Mouse (Mus musculus) adrenal gland, adult 8-10 months (tissue): ENCODE measurements at regions not wholly inside any gene's neighbourhood (a gene's known extent, or its start where the extent isn't known, plus 50 kb on each side); places are given as distances from the start of the nearest gene placed in this dataset.
A peak's percentile ranks its signal among the peaks of the same experiment; 100 is the strongest.

Source experiments
- DNase-seq: peaks from one replicate; pipeline ENCODE4 v3.0.0; 2022

DNA sequence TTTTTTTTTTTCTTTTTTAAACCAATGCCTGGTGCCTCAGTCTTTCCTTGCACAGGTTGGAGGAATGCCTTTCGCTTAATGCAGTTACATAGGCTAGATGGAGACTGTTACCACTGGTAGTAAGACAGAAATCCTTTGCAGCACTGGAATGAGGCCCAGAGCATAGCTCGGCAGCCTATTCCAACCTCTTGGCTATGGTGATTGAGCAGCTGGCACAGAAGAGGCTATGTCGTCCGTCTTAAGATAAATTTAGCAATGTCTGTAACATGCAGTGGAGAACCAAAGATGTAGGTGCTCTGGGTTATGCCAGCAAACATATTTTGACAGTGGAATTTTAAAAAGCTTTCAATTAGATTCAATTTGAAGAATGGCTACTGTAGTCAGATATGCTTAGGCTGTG, 343.2 kb upstream of the Fam98a start:
- no peak for DNase-seq

DNA sequence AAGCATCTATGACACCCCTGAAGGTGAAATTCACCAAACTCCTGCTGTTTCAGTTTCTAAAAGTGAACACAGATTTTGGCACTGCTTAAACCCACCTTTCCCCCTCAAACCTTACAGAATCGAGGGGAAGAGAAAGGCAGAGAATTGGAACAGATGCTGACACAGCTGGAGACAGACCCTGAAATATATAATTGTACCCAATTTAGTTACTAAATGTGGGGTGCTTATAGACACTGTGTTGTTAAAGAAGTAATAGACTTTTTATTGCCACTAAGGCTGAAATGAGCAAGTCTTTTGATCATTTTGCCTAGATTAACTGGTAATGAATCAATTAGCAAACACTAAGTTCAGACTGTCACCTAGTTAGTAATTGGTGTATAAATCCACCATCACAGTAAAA, 341.8 kb upstream of the Fam98a start:
- DNase-seq = no peak

DNA sequence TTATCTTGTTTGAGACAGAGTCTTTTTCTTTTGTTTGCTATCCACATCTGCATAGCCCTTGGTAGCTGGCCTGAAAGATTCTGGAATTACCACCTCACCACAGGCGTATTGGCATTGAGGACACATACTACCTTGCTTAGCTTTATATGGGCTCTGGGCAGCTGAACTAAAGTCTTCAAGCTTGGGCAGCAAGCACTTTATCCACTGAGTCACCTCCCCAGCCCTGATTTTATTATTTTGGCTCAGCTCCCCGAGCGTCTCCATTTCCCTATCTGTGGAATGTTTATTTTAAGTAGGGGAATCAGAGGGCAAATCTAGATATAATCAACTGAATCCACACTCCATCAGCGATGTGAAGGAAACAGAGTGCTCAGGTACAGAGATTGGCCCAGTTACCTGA, 340.4 kb upstream of the Fam98a start:
- no peak for DNase-seq

DNA sequence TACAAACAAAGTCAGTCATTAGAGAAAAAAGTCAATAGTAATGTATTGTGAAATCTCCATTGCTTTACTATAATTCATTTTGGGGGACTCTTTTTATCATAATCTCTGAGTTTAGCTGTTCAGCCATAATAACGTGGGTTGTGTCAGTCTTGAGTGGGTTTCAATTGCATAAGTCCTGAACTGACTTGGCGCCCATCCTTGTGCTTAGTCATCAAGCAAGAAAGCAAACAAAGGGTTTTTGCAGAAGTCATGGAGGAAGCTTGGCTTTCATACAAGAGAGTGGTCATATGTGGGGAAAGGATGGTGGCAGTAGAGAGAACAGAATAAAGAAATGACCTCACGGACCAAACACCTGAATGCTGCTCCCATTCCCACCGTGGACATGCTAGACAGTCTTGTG, 339.8 kb upstream of the Fam98a start:
- no peak for DNase-seq

DNA sequence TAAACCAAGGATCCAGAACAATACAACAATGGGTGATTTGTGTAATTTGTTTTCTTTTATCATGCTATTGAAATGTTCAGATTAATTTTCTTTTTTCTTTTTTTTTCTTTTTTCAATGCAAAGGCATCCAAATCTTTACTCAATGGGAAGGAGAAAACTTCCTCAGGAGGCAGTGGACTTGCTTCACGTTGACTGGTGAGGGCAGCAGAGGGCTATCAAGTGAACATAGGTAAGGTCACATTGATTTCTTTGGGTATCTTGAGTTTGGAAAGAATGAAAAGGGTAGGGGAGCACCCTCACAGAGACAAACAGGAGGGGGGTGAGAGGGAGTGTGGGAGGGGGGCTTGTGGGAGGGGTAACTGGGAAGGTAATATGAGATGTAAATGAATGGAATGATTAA, 326.1 kb upstream of the Fam98a start:
- DNase-seq = no peak

DNA sequence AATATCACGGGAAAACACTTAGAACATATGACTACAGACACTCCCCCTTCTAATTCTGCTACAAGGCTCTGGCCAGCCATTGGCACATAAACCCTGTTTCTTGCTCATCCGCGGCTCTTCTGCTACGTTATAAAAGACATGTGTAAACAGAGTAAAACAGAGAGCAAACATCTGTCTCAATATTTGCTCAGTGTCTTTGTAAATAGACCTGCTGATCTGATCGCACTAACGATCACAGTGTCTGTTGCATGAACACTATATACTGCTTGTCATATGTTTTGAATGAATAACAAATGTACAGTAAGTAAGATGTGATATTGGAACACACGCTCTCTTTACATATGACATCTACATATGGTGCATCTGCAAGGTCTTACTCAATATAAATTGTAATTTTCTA, 325.1 kb upstream of the Fam98a start:
- no peak for DNase-seq

DNA sequence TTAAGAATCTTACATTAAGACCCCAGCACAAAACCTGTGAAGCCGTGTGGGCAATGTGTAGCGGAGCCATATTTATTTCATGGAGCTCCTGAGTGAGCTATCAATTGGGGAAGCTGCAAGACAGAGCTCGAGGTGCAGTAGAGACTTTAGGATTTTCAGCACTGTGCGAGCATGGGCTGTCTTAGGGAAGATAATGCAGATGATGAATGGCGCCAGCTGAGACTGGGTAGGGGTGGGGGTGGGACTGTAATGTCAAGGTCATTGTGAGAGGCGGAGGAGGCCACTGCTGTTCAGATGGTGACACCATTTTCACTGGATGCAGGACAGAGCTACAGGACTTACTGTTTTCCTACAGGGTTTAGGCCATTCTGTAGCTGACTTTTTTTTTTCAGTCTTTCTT, 322.8 kb upstream of the Fam98a start:
- DNase-seq = peak; percentile 8

DNA sequence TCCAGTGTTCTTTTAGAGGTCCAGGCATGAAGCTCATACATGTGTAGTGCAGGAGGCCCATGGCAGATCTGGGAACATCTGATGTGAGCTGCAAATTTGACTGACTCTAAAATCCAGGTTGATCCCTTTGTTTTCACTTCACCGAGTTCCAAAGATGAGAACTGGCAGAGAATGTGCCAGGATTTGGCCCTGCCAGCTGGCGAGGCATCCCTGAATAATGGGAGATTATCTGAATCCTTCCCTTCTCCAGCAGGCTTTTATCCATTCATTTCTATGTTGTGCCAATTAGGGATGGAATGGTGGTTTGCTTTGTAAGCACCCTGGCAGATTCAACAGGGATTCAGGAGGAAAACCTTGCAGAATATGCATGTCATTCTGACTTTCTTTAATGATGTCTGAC, 318.7 kb upstream of the Fam98a start:
- no peak for DNase-seq

DNA sequence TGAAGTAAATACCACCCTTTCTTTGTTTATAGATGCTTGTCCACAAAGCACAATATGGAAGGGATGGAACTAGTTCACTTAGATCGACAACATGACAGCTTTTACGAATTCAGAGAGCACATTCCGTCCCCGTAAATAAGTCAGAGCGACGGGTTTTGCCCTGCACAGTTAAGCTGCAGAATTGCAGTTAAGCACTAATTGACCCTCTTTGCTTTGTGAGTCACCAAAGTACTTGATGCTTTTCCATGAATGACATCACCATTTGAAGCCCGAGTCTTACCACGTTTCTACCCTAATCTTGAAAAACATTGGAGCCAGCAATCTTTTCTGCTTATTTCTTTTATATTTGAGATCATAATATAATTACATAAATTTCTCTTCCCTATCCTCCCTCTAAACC, 305.3 kb upstream of the Fam98a start:
- DNase-seq = no peak

DNA sequence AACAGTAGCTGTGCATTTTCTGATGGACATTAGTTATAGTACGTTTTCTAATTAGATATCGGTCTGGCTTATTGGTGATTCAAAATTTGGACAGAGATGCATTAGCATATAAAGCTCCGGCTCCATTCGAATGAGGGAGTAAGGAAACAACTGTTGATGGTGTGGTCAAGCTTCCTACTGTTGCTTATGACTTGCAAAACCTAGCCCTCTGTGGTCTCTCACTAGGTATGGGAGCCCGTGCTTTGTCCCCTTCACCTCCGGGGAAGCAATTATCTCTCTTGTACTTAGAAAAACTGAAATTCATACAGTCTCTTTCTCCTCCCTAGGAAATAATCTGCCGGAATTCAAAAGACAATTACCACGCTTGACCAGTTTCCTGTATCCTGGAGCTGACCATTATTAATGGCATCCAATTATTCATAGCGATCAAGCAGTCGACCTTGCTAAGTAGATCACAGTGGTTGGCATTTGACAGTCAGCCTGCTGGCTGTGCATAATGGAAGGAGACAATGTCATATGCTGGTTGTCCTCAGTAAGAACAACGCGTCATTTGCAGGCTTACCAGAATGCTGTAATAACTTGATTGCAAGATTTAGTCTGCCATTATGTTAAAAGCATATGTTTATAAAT, 264.4 kb upstream of the Fam98a start:
- DNase-seq = no peak

DNA sequence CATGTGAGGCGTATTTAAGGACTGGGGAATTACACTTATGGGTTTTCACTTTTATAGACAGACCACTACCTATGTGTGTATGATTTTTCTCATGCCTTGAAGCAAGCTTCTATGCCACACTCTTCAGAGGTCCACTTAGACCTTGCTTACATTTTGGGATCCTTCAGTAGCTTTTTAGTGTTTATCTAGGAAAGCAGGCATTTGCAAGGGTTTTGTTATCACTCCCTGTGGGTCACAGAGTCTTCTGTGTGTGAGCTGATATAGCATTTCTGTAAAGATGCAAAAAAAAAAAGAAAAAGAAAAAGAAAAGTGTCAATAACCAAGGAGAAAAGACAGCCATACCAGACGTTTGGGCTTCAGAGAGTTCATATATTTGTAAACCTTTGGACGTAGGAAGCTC, 260.4 kb upstream of the Fam98a start:
- no peak for DNase-seq

DNA sequence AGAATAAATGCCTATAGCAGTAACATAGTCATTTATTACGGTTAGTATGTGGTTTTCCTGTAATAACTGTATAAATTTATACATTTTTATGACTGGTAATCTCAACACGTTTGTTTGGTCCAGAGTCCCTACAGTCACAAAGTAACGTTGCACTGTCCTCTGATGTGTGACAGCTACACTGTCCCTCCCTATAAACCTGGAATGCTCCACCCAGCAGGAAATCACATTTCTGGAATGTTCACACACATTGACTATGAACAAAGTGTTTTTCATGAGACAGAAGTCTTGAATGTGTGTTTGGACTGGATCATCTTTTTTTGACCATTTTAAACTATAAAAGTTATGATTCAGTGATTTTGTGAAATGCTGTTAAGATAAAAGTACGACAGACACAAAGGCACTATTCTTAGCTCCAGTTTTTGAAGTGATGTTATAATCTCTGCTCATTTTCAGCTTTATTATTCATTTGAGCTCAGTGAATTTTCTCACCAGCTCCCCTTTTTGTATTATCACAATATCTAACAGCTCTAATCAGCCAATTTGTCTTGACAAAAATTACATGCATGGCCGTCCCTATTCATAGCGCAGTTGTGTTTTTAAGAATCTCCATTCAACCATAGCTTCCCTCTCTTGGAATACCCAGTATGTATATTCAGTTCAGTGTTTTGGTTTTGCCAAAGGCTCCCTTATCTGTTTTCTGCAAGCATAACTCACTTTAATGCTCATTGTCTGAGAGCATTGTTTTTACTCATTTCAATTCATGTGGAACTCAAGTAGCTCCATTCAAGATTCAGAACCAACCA, 257.0 kb upstream of the Fam98a start:
- DNase-seq = no peak

DNA sequence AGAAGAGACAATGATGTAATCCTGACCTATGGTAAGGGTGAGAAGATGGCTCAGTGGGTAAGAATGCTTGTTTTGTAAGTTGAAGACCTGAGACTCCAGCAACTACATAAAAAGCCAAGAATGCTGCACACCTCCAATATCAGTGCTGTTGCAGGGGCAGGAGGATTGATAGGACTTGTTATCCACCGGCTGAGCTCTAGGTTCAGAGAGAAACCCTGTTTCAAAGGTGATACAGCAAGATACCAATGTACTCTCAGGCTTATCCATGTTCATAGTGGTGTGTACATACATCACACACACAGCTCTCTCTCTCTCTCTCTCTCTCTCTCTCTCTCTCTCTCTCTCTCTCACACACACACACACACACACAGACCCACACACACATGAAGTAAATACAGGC, 256.3 kb upstream of the Fam98a start:
- DNase-seq = no peak

DNA sequence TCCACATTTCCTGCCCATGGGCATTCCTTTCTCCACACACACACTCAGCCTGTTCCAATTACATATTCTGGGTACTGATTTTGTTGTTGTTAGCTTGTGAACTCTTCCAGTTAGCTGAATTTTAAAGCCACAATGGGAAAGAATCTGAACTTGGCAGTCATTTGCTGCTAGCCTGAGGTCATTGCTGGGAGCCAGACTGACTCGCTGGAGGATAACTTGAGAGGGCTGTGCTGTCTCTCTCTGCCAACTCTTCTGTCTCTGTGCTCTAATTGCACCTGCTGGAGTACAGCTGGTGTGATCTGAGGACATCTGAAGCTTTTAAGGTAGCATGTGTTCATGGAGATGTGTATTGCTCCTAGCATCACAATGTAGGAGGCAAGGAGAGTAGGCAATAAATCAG, 252.6 kb upstream of the Fam98a start:
- DNase-seq = no peak

DNA sequence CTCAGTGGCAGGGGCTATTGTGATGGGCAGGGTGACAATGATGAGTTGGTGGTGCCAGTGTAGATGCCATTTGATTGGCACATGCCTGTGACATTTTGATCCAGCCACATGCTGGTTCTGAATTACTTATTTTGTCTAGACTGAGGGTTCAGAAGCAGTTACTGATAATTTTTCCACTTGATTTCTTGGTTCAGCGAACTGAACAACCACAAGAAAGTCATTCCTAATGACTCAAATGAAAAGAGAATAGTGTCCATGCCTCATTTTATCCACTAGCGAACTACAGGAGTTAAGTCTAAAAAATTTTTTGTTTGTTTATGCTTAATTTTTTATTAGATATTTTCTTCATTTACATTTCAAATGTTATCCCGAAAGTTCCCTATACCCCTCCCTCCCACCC, 244.6 kb upstream of the Fam98a start:
- DNase-seq = no peak

DNA sequence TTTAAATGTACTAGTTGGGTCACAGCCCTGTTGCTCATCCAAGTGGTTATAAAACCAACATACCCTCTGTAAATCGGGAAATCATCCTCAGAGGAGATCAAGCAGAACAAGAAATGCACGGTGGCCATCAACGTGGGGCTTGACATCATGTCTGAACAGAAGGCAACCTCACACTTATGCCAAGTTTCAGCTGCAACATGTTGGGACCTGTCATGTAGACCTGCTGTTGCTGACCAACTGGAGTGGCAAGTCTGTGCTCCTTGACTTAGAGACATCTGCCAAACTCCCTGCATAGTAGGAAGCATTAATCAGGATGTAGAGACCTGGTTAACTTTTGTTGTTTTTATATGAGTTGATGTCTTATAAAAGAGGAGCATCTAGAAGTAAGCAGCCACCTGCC, 244.0 kb upstream of the Fam98a start:
- no peak for DNase-seq

DNA sequence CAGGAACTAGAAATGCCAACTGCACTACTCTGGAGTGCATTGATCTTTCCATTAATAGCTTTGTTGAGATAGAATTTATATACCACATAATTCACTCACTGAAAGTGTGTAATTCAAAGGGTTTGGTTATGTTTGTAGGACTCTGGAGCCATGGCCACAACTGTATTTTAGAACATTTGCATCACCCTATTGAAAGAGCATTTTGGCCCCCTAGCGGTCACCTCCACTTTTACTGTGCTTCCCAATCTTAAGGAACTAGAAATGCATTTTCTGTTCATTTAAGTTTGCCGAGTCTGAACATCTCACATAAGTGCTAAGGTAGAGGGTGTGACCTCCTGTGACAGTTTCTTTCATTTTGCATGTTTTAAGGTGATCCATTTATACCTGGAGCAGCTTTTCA, 228.0 kb upstream of the Fam98a start:
- no peak for DNase-seq

DNA sequence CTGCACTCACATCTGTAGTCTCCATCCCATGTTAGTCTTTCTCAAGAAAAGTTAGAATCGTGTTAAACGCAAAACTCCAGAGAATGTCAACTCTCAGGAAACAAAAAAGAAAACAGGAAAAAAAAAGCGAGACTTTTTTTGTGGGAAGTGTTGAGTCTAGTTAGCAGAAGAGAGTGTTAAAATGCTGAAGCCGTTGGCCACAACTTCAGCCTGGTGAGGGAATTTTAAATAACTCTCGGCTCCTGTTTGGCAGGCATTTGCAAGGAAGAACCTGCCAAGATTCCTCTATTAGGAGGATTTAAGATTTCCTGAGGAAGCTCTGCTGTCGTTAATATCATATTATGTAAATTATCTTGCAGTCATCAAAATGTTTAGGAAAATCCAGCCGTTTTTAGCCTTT, 224.9 kb upstream of the Fam98a start:
- DNase-seq = no peak

DNA sequence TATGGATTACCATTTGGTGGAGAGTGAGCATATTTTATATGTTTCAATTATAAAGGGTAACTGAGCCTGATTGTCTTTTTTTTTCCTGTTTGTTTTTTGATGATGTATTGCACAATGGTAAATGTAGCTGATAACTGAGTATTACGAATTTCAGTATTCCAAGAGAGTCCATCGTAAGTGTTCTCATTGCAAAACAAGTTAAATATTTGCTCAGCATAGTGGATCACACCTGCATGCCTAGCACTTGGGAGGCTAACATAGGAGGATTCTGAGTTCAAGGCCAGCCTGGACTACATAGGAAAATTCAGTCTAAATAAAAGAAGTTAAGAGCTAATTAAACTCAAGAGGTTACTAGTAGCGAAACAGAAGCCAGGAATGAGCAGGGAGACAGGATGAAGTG, 223.8 kb upstream of the Fam98a start:
- no peak for DNase-seq

DNA sequence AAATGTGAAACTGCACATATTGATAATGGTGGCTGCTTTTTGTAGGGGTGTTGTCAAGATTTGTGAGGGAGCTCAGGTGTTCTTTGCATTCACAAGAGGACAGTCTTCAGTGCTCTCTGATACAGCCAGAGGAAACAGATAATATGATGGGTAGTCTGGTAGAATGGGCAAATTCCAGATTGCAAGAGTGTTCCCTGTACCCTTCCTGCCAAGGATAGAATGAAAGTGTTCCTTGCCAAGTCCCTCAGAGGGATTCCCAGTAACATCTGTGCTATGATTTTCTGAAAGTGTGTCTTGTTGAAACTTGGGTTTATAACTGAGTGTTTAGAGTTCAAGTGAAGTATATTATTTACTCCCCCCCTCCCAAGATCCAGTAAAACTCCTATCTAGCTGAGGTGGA, 221.1 kb upstream of the Fam98a start:
- no peak for DNase-seq

DNA sequence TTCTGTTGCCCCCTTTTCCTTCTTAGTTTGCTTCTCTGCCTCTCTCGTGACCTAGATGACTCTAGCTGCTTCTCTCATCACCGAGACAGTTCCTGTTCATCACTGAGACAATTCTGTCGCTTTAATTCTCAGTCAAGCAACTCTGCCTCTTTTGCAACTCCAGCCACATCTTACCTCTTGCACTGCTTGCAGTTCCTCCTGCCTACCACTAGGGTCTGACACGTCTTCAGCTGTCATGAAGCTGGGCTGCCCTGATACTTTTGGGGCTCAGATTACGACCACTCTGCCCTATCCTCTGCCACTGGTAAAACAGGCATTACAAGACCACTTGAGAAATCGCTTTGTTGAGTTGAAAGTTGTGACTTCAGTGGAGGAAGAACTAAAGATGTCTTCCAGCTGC, 216.9 kb upstream of the Fam98a start:
- no peak for DNase-seq

DNA sequence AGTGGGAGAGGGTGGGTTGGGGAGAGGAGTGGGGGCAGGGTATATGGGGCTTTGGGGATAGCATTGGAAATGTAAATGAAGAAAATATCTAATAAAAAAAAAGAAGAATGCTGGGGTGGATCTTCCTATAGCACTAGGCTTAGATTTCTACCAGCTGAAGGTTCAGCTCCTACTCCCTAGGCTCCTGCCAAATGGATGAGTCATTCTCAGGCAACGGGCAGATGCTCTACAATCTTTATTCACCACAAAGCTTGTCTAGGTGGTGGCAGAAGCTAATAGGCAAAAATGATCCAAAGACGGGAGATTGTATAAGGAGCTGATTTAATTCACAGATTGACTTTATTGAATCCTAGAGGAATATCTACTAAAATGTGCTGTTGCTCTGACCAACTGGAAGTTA, 211.6 kb upstream of the Fam98a start:
- DNase-seq = no peak

DNA sequence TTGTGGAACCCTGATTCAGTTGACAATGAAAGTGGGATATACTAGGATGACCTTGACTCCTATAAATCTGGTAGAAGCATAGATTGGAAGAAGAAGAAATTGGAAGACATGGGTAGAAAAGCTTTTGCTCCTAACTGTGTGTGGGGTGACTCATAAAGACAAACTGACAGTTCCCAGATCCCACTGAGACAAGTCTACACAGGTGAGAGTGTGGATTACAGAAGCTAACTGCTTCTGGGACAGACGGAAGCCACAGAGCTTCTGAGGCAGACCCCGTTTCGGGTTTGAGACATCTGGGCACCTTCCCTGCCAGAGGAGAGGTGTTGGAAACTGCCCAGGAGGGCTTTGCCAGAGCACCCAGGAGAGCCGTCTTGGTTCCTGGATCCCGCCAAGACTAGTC, 204.7 kb upstream of the Fam98a start:
- no peak for DNase-seq

DNA sequence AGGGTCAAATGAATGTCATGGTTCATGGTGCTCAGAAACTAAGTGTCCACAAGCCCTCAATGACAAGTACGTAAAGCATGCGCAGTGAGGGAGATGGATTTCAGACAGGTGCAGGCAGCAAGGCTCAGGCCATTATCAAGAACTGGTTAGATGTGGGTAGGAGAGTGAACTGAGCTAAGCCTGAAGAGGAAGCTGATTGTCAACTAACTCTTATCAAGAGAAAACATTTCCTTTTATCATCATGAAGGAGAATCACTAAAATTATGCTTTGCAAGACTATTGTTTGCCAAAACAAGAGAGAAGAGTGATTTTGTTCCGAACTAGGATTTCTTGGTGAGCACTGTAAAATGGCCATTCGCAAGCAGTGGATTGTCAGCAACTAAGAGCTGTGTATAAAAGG, 164.7 kb upstream of the Fam98a start:
- no peak for DNase-seq

DNA sequence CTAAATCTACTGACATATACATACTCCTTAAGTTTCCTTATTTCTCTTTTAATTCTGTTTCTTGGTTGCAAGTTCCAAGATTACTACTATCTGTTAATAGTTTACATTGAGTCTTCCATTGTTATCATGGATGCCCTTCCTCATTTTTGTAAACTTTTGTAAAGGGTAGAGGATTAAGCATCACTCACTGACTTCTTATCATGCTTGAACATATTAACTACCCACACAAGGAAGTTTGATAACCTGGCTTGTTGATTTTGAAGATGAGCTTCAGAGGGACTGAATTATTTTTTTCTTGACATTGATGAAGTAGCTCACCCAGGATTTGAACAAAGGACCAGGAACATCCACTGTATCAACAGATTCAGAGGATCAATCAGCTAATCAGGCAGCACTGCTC, 162.8 kb upstream of the Fam98a start:
- no peak for DNase-seq
